Mouse (Mus musculus): ENCODE measurements at regions not wholly inside any gene's neighbourhood (a gene's known extent, or its start where the extent isn't known, plus 50 kb on each side); places are given as distances from the start of the nearest gene placed in this dataset.
A peak's percentile ranks its signal among the peaks of the same experiment; 100 is the strongest.

- Histone ChIP-seq H3K9ac (ENCODE audit: low read depth, low read length) (no peak overlapping the region), H3K27me3 (ENCODE audit: control insufficient read depth, insufficient read depth, low read length) (no peaks in the 10 kb centered on the region), H3K27ac (replicated peaks; ENCODE audit: insufficient read depth, low read depth, low read length) (no peak overlapping the region), H3K79me2 (ENCODE audit: control insufficient read depth, insufficient read depth, low read length) (no peaks in the 10 kb centered on the region), H3K36me3 (ENCODE audit: control insufficient read depth, insufficient read depth, low read length) (no peaks in the 10 kb centered on the region), H3K4me1 (ENCODE audit: control insufficient read depth, insufficient read depth, low read length) (no peaks in the 10 kb centered on the region), H3K4me3 (ENCODE audit: insufficient read depth, low read depth, low read length) (no peak overlapping the region)
- no peak for TF ChIP-seq CTCF (IDR thresholded peaks at IDR 0.05; ENCODE audit: low read depth, low read length)
- TF ChIP-seq POLR2A (IDR thresholded peaks at IDR 0.05; ENCODE audit: extremely low read depth, insufficient read depth, low read length) = no peak
- 71% methylated on average over 3 of the region's 3 CpGs for WGBS
- DNase-seq (ENCODE audit: extremely low read depth, low read depth, low spot score) = no peak
Measured at GRCm38 (mm10) chr1:89359257-89359656, 95.3 kb upstream of the Agap1 start.

GRCm38 (mm10) chr1:89364547-89365305 is 89.9 kb upstream of the Agap1 start:
- Histone ChIP-seq H3K27ac (replicated peaks; ENCODE audit: insufficient read depth, low read depth, low read length) (no peak overlapping the region), H3K79me2 (ENCODE audit: control insufficient read depth, insufficient read depth, low read length) (no peaks in the 10 kb centered on the region), H3K4me1 (ENCODE audit: control insufficient read depth, insufficient read depth, low read length) (no peaks in the 10 kb centered on the region), H3K27me3 (ENCODE audit: control insufficient read depth, insufficient read depth, low read length) (no peaks in the 10 kb centered on the region), H3K36me3 (ENCODE audit: control insufficient read depth, insufficient read depth, low read length) (no peaks in the 10 kb centered on the region), H3K9ac (ENCODE audit: low read depth, low read length) (no peak overlapping the region), H3K4me3 (ENCODE audit: insufficient read depth, low read depth, low read length) (no peak overlapping the region)
- DNase-seq (ENCODE audit: extremely low read depth, low read depth, low spot score) = no peak
- WGBS = 77% methylated on average over 12 of the region's 12 CpGs
- TF ChIP-seq CTCF (IDR thresholded peaks at IDR 0.05; ENCODE audit: low read depth, low read length) (no peak), POLR2A (IDR thresholded peaks at IDR 0.05; ENCODE audit: extremely low read depth, insufficient read depth, low read length) (no peak)

GRCm38 (mm10) chr1:89366891-89367290 is 87.7 kb upstream of the Agap1 start:
- Histone ChIP-seq H3K27me3 (ENCODE audit: control insufficient read depth, insufficient read depth, low read length) (no peaks in the 10 kb centered on the region), H3K27ac (replicated peaks; ENCODE audit: insufficient read depth, low read depth, low read length) (no peak overlapping the region), H3K9ac (ENCODE audit: low read depth, low read length) (no peak overlapping the region), H3K36me3 (ENCODE audit: control insufficient read depth, insufficient read depth, low read length) (no peaks in the 10 kb centered on the region), H3K4me1 (ENCODE audit: control insufficient read depth, insufficient read depth, low read length) (no peaks in the 10 kb centered on the region), H3K79me2 (ENCODE audit: control insufficient read depth, insufficient read depth, low read length) (no peaks in the 10 kb centered on the region), H3K4me3 (ENCODE audit: insufficient read depth, low read depth, low read length) (no peak overlapping the region)
- no peak for TF ChIP-seq POLR2A (IDR thresholded peaks at IDR 0.05; ENCODE audit: extremely low read depth, insufficient read depth, low read length)
- 85% methylated on average over 5 of the region's 5 CpGs for WGBS
- no peak for DNase-seq (ENCODE audit: extremely low read depth, low read depth, low spot score)

GRCm38 (mm10) chr1:89373806-89374205 is 80.8 kb upstream of the Agap1 start:
- H3K4me1 ChIP-seq (ENCODE audit: control insufficient read depth, insufficient read depth, low read length) = no peaks in the 10 kb centered on the region
- no peak overlapping the region for H3K27ac ChIP-seq (replicated peaks; ENCODE audit: insufficient read depth, low read depth, low read length)
- no peaks in the 10 kb centered on the region for H3K79me2 ChIP-seq (ENCODE audit: control insufficient read depth, insufficient read depth, low read length)
- no peak overlapping the region for H3K4me3 ChIP-seq (ENCODE audit: insufficient read depth, low read depth, low read length)
- no peaks in the 10 kb centered on the region for H3K27me3 ChIP-seq (ENCODE audit: control insufficient read depth, insufficient read depth, low read length)
- no peaks in the 10 kb centered on the region for H3K36me3 ChIP-seq (ENCODE audit: control insufficient read depth, insufficient read depth, low read length)
- TF ChIP-seq POLR2A (IDR thresholded peaks at IDR 0.05; ENCODE audit: extremely low read depth, insufficient read depth, low read length) = no peak
- TF ChIP-seq CTCF (IDR thresholded peaks at IDR 0.05; ENCODE audit: low read depth, low read length) = no peak
- DNase-seq (ENCODE audit: extremely low read depth, low read depth, low spot score) = peak; percentile 7
- no peak overlapping the region for H3K9ac ChIP-seq (ENCODE audit: low read depth, low read length)

- 69% methylated on average over 2 of the region's 2 CpGs for WGBS
- no peaks in the 10 kb centered on the region for H3K36me3 ChIP-seq (ENCODE audit: control insufficient read depth, insufficient read depth, low read length)
- no peak for DNase-seq (ENCODE audit: extremely low read depth, low read depth, low spot score)
- H3K79me2 ChIP-seq (ENCODE audit: control insufficient read depth, insufficient read depth, low read length) = no peaks in the 10 kb centered on the region
- H3K4me3 ChIP-seq (ENCODE audit: insufficient read depth, low read depth, low read length) = no peak overlapping the region
- H3K27ac ChIP-seq (replicated peaks; ENCODE audit: insufficient read depth, low read depth, low read length) = no peak overlapping the region
- H3K9ac ChIP-seq (ENCODE audit: low read depth, low read length) = no peak overlapping the region
- H3K27me3 ChIP-seq (ENCODE audit: control insufficient read depth, insufficient read depth, low read length) = no peaks in the 10 kb centered on the region
- H3K4me1 ChIP-seq (ENCODE audit: control insufficient read depth, insufficient read depth, low read length) = no peaks in the 10 kb centered on the region
- TF ChIP-seq POLR2A (IDR thresholded peaks at IDR 0.05; ENCODE audit: extremely low read depth, insufficient read depth, low read length) (no peak), CTCF (IDR thresholded peaks at IDR 0.05; ENCODE audit: low read depth, low read length) (no peak)
Measured at GRCm38 (mm10) chr1:89374271-89374670, 80.3 kb upstream of the Agap1 start.

GRCm38 (mm10) chr1:89382021-89382420 is 72.6 kb upstream of the Agap1 start:
- no peak for TF ChIP-seq POLR2A (IDR thresholded peaks at IDR 0.05; ENCODE audit: extremely low read depth, insufficient read depth, low read length)
- TF ChIP-seq CTCF (IDR thresholded peaks at IDR 0.05; ENCODE audit: low read depth, low read length) = no peak
- no peak for DNase-seq (ENCODE audit: extremely low read depth, low read depth, low spot score)
- WGBS = 87% methylated on average over 6 of the region's 6 CpGs

More at GRCm38 (mm10) chr1:89382021-89382420, 72.6 kb upstream of the Agap1 start:
- H3K27ac ChIP-seq (replicated peaks; ENCODE audit: insufficient read depth, low read depth, low read length) = no peak overlapping the region
- H3K79me2 ChIP-seq (ENCODE audit: control insufficient read depth, insufficient read depth, low read length) = no peaks in the 10 kb centered on the region
- no peaks in the 10 kb centered on the region for H3K36me3 ChIP-seq (ENCODE audit: control insufficient read depth, insufficient read depth, low read length)
- H3K4me1 ChIP-seq (ENCODE audit: control insufficient read depth, insufficient read depth, low read length) = no peaks in the 10 kb centered on the region
- H3K9ac ChIP-seq (ENCODE audit: low read depth, low read length) = no peak overlapping the region
- no peaks in the 10 kb centered on the region for H3K27me3 ChIP-seq (ENCODE audit: control insufficient read depth, insufficient read depth, low read length)
- H3K4me3 ChIP-seq (ENCODE audit: insufficient read depth, low read depth, low read length) = no peak overlapping the region
